Mouse (Mus musculus) brown adipose tissue, adult 24 weeks (tissue): ENCODE results near the gene Tec. TPM values are rescaled to one million over a fixed set of nuclear protein-coding genes. Genes with fewer than 3 reads are reported as not detected.

Source experiments
- H3K27ac ChIP-seq: fragments of 200-500 bp; replicated peaks from 2 replicates; pipeline ENCODE4 v1.5.1; 2012; ENCODE audit warnings: low read depth, mild to moderate bottlenecking, low read length
- H3K4me1 ChIP-seq: fragments of 200-500 bp; 2 replicates; pipeline ENCODE4 v1.6.1; 2012; ENCODE audit warnings: low read length, mixed read lengths; ENCODE audit not compliant: control insufficient read depth, insufficient read depth, insufficient read length
- H3K4me3 ChIP-seq: fragments of 200-500 bp; 2 replicates; pipeline ENCODE4 v1.5.1; 2012; ENCODE audit warnings: low read depth, mild to moderate bottlenecking, low read length, moderate library complexity; ENCODE audit not compliant: insufficient read depth
- polyA plus RNA-seq: library from polyadenylated mRNA; stranded (reverse); fragments of >200 nt; gene quantifications from 2 replicates; pipeline ENCODE4 v1.2.4, GENCODE M21; 2012; ENCODE audit not compliant: missing spikeins, insufficient read depth, insufficient read length

Tec gene
- polyA plus RNA-seq, 1 experiment = 1.4 TPM

GRCm38 (mm10) chr5:72736868-72737267 lies 131.4 kb downstream of the Tec start:
- Histone ChIP-seq H3K27ac (no peak overlapping the region), H3K4me3 (no peak overlapping the region), H3K4me1 (no peaks in the 10 kb centered on the region)

- H3K27ac ChIP-seq = no peak overlapping the region
- no peaks in the 10 kb centered on the region for H3K4me1 ChIP-seq
- no peak overlapping the region for H3K4me3 ChIP-seq
Observed at GRCm38 (mm10) chr5:72736437-72736836, 131.8 kb downstream of the Tec start.

GRCm38 (mm10) chr5:72735763-72736162 lies 132.5 kb downstream of the Tec start:
- Histone ChIP-seq H3K27ac (no peak overlapping the region), H3K4me3 (no peak overlapping the region), H3K4me1 (no peaks in the 10 kb centered on the region)

- no peak overlapping the region for H3K4me3 ChIP-seq
- H3K27ac ChIP-seq = no peak overlapping the region
- no peaks in the 10 kb centered on the region for H3K4me1 ChIP-seq
Observed at GRCm38 (mm10) chr5:72732885-72733284, 135.4 kb downstream of the Tec start.

GRCm38 (mm10) chr5:72725404-72725803 lies 142.9 kb downstream of the Tec start:
- Histone ChIP-seq H3K4me1 (no peaks in the 10 kb centered on the region), H3K27ac (no peak overlapping the region), H3K4me3 (no peak overlapping the region)

- H3K27ac ChIP-seq = no peak overlapping the region
- no peak overlapping the region for H3K4me3 ChIP-seq
- no peaks in the 10 kb centered on the region for H3K4me1 ChIP-seq
Observed at GRCm38 (mm10) chr5:72723429-72723828, 144.9 kb downstream of the Tec start.

GRCm38 (mm10) chr5:72720587-72720986 lies 147.7 kb downstream of the Tec start:
- H3K4me1 ChIP-seq = no peaks in the 10 kb centered on the region
- H3K27ac ChIP-seq = no peak overlapping the region
- no peak overlapping the region for H3K4me3 ChIP-seq

- H3K27ac ChIP-seq = no peak overlapping the region
- no peak overlapping the region for H3K4me3 ChIP-seq
- no peaks in the 10 kb centered on the region for H3K4me1 ChIP-seq
Observed at GRCm38 (mm10) chr5:72710572-72711278, 157.6 kb downstream of the Tec start.

GRCm38 (mm10) chr5:72709976-72710375 lies 158.3 kb downstream of the Tec start:
- Histone ChIP-seq H3K4me3 (no peak overlapping the region), H3K4me1 (no peaks in the 10 kb centered on the region), H3K27ac (no peak overlapping the region)

- Histone ChIP-seq H3K4me3 (no peak overlapping the region), H3K4me1 (no peaks in the 10 kb centered on the region), H3K27ac (no peak overlapping the region)
Observed at GRCm38 (mm10) chr5:72709451-72709850, 158.8 kb downstream of the Tec start.

- Histone ChIP-seq H3K4me1 (no peaks in the 10 kb centered on the region), H3K4me3 (no peak overlapping the region), H3K27ac (no peak overlapping the region)
Observed at GRCm38 (mm10) chr5:72706722-72707121, 161.6 kb downstream of the Tec start.

GRCm38 (mm10) chr5:72706095-72706494 lies 162.2 kb downstream of the Tec start:
- H3K27ac ChIP-seq = no peak overlapping the region
- no peak overlapping the region for H3K4me3 ChIP-seq
- no peaks in the 10 kb centered on the region for H3K4me1 ChIP-seq

Other genes starting within 250 kb of the Tec start
- gene Cnga1, start 224.2 kb downstream of the Tec start, polyA plus RNA-seq = not detected in 2 replicates
- not detected in 2 replicates for gene Nipal1, start 220.7 kb downstream of the Tec start, polyA plus RNA-seq
- not detected in 2 replicates for gene Txk, start 115.7 kb downstream of the Tec start, polyA plus RNA-seq
- gene Slain2, start 45.8 kb upstream of the Tec start, polyA plus RNA-seq = 31.7 and 64.1 TPM in 2 replicates
- not detected in 2 replicates for gene Gm10135, start 106.2 kb upstream of the Tec start, polyA plus RNA-seq
- gene Slc10a4, start 138.4 kb upstream of the Tec start, polyA plus RNA-seq = not detected in 2 replicates